Mouse (Mus musculus) thymus, postnatal 25 days (tissue): Measurements from ENCODE around the gene Rhox10.
"Not testable (repeated sequence)": the region's sequence is repeated elsewhere in the genome, so short reads cannot be mapped to it uniquely, and the experiment has no call there.

Experiments
- DNase-seq: peaks from one replicate; pipeline ENCODE4 v3.0.0; 2022

Gene Rhox10

DNA sequence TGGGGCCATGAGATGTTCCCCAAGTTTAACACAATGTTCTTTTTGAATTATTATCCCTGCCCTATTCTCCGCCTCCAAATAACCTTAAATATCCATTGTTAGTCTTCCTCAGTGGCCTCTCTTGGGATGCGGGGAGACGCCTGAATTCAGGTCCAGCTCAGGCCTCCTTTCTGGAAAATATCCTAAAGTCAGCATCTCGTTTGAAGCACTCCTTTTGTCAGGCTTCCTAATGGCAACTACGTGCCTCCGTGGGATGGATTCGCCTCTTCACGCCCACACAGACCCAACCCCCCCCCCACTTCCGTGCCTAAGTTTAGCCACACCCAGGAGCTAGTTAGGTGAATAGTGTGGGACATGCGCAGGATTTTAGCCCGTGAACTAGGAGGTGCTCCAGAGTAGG is at the start of gene Rhox10:
TSS of gene Rhox10 (plus strand) at position 301 of the 400 bp plus-strand sequence.
- no peak for DNase-seq

DNA sequence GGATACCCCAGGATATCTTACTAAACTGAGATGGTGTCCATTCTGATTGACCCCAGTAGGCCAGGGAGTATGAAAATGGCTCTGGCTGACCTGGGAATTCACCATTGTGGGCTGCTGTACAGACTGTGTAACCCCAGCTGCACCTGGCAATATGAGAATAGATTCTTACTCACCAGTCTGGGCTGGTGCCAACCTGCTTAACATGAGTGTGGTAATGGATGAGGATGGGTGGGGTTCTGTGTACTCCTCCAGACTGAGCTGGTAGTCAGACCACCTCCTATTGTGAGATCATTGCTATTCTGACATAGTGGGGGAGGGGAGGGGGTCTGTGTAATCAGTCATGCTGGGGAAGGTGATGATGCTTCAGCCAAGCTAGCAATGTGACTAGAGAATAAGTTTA is 47.7 kb upstream of the Rhox10 start, which contains the start of gene Btg1-ps1:
TSS of gene Btg1-ps1 (minus strand) at position 219 of the 400 bp plus-strand sequence.
- not testable (repeated sequence) for DNase-seq

DNA sequence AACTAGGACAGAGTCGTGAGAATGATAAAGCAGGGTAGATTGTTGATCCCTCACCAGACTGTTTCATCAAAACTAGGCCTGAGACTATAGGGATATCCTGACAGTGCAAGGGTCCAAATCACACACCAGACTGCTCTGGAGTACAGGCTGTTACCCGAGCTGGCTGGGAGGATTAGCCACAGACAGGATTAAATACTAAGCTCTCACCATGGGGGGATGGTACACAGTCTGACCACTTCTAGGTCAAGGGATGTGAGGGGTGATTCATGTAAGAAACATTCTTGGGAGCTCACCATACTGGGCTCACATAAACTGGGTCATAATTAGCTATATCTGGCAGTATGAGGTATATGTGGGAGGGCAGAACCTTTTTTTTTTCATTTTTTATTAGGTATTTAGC is 32.4 kb upstream of the Rhox10 start:
- DNase-seq: no peak

DNA sequence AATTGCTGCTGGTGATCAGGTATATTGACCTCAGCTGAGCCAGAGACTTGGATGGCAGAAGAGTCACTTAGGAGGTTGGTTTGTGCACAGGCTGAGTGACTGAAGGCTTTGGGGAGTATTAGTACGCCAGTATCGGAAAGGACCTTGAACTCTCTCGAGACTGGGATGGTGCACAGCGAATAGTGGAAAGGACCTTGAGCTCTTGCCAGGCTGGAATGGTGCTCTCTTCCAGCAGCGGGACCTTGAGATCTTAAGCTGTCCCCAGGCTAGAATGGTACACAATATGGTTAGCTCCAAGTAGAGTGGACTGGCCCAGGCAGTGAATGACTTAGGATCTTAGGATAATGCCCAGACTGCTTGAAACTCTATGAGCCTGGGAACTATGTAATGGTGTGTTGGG is 26.6 kb upstream of the Rhox10 start:
- DNase-seq: no peak

DNA sequence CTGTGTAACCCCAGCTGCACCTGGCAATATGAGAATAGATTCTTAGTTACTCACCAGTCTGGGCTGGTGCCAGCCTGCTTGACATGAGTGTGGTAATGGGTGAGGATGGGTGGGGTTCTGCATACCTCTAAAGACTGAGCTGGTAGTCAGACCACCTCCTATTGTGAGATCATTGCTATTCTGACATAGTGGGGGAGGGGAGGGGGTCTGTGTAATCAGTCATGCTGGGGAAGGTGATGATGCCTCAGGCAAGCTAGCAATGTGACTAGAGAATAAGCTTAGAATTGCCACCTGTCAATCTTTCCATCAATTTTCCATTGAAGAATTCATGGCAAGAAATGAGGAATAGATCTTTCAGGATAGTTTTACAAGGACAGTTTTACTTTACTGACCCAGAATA is 23.3 kb upstream of the Rhox10 start, which contains the start of gene Btg1-ps2:
TSS of gene Btg1-ps2 (minus strand) at position 101 of the 400 bp plus-strand sequence.
- DNase-seq: not testable (repeated sequence)

DNA sequence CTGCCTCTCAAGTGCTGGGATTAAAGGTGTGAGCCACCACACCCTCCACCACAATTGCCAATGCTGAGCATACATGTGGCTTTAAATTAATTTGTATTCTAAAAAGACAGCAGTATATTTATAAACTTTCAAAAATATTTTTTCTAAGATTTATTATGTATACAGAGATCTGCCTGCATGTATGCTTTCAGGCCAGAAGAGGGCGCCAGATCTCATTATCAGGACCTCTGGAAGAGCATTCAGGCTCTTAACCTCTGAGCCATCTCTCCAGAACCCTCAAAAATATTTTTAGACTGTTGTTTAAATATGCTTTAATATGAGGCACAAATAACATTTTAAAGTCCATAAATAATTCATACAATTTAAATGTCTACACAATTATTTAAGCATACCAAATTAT is 4.7 kb upstream of the Rhox10 start:
- DNase-seq: no peak

DNA sequence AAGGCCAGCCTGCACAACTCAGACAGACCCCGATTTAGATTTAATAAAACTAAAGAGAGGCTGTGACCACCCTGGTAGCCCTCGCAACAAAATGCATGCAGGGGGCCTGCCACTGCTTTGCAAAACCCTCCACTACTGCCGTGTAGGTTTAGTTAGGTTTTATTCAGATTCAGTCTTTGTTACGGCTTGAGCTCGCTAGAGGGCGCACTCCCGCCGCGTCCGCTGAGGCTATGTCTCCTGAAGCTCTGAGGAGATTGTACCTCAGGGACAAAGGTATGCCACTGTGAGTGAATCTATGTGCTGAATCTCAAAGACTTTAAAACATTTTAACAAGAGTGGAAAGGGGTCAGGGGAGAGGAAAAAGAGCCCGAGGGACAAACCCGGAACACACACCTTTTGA is 18.0 kb downstream of the Rhox10 start:
- DNase-seq: peak; percentile 24

DNA sequence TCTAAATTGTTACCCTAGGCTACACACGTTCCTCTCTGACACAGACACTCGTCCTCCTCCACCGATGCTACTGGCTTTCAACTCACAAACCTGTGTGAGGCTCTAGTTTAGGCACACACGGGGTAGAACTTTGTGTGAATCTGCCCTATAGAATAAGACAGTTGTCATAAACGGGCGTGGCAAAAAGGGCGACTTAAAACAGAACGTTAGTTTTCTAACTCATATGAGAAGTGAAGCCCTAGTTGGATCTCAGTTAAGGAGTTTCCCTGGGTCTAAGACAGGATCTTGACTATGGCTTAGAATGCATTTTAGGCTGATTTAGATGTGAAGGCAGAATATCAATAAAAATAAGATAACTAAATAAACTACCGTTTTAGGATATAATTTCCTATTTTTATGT is 18.8 kb downstream of the Rhox10 start, which contains the start of gene Rhox11:
TSS of gene Rhox11 (minus strand) at position 101 of the 400 bp plus-strand sequence.
- no peak for DNase-seq

DNA sequence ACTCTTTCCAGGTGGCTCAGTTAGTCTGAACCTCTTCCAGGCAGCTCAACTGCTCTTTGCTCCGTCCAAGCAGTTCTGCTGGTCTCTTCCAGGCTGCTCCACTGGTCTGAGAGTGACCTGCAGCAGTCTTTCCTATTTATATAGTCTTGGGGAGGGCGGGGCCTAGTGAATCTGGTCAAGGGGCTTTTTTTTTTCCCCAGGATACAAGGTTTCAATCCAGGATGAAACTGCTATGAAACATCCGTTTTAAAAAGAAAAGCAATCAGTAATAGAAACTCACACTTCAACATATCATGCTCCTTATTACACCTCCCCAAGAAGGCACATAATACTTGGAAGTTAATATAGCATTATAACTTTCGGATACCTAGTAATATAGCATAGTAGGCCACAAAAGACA is 44.5 kb downstream of the Rhox10 start, which contains the start of gene Rhox12:
TSS of gene Rhox12 (minus strand) at position 101 of the 400 bp plus-strand sequence.
- DNase-seq: no peak

DNA sequence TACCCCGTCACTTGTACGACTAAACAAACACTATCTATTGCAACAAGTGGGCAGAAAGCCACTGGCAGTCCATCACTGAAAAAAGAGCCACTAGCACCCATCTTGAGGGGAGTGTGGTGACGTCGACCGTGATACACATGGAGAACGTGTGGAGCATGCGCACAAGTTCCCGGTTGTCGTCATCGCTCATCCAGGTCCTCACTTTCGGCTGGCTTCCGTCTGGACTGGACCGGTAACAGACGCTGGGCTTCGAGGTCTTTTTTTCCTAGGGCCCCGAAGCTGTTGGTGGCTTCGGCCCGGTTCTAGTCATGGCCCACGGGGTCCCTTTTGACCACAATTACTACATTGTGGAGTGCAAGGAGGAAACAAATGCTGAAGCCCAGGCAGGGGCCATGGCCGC is 54.7 kb downstream of the Rhox10 start, which contains the start of gene Rhox13:
TSS of gene Rhox13 (plus strand) at position 238 of the 400 bp plus-strand sequence.
- no peak for DNase-seq
